Mouse (Mus musculus): ENCODE results near the gene Speer4f2. TPM values are rescaled to one million over a fixed set of nuclear protein-coding genes. Genes with fewer than 3 reads are reported as not detected.

The Speer4f2 gene
- total RNA-seq, 2 experiments from 2014 or later = not detected

Other genes with a start within 250 kb of the Speer4f2 start
- not detected for gene Speer4f1, start 102.9 kb downstream of the Speer4f2 start, total RNA-seq (2021)
- 10 to 100 TPM; 21.2 to 22.7 TPM for gene Sema3c, start 201.1 kb downstream of the Speer4f2 start, total RNA-seq (2021)